Mouse (Mus musculus) kidney, embryonic 16.5 days (tissue): Measurements from ENCODE around the gene Maml3. TPM values are rescaled to one million over a fixed set of nuclear protein-coding genes. Genes with fewer than 3 reads are reported as not detected.

Experiments used
- ATAC-seq: fragments of 200-750 bp; cut with Nextera tagmentation; 2 replicates; pipeline ENCODE4 v1.8.0; 2017; ENCODE audit warnings: moderate TSS enrichment; ENCODE audit not compliant: low FRiP score, low TSS enrichment
- H3K27ac ChIP-seq: fragments of 300-500 bp; sonication (generic); 2 replicates; pipeline ENCODE4 v1.5.1; 2014; ENCODE audit warnings: low read length
- H3K27me3 ChIP-seq: fragments of 300-500 bp; sonication (generic); 2 replicates; pipeline ENCODE4 v1.6.1; 2014; ENCODE audit warnings: low read length, control low read depth, mixed read lengths; ENCODE audit not compliant: insufficient read depth
- H3K36me3 ChIP-seq: fragments of 300-500 bp; sonication (generic); 2 replicates; pipeline ENCODE4 v1.6.1; 2014; ENCODE audit warnings: low read length, control low read depth, mixed read lengths; ENCODE audit not compliant: insufficient read depth
- H3K4me1 ChIP-seq: fragments of 300-500 bp; sonication (generic); 2 replicates; pipeline ENCODE4 v1.6.1; 2014; ENCODE audit warnings: low read length, control low read depth, mixed read lengths; ENCODE audit not compliant: insufficient read depth
- H3K4me2 ChIP-seq: fragments of 300-500 bp; sonication (generic); replicated peaks from 2 replicates; pipeline ENCODE4 v1.6.1; 2014; ENCODE audit warnings: low read depth, low read length
- H3K4me3 ChIP-seq: fragments of 300-500 bp; sonication (generic); 2 replicates; pipeline ENCODE4 v1.5.1; 2014; ENCODE audit warnings: mild to moderate bottlenecking, low read length
- H3K9ac ChIP-seq: fragments of 300-500 bp; sonication (generic); replicated peaks from 2 replicates; pipeline ENCODE4 v1.6.1; 2014; ENCODE audit warnings: low read length
- H3K9me3 ChIP-seq: fragments of 300-500 bp; sonication (generic); 2 replicates; pipeline ENCODE4 v1.6.1; 2016; ENCODE audit warnings: low read length, control low read depth
- WGBS: fragments of 180-500 bp; shearing (Covaris S2); extraction: QIAGEN DNeasy Blood & Tissue Kit; methylation state at CpG from one replicate; pipeline ENCODE4 v1.1.7; 2014; 5-methylcytosine and 5-hydroxymethylcytosine counted together
- polyA plus RNA-seq: library from polyadenylated mRNA; unstranded; fragments of >200 nt; fragmentation: Nextera tagmentation; extraction: Ambion mirVana; gene quantifications from 2 replicates; pipeline ENCODE4 v1.2.1, GENCODE M21; 2015

The Maml3 gene
- polyA plus RNA-seq, 1 experiment from 2014 or later: 6.7 TPM

GRCm38 (mm10) chr3:52035404-52035803, 69.5 kb downstream of the Maml3 start:
- ATAC-seq: peak; percentile 55
- no peaks in the 10 kb centered on the region for H3K36me3 ChIP-seq
- peak overlapping the region; percentile 70 for H3K27ac ChIP-seq
- H3K4me3 ChIP-seq: no peak overlapping the region
- 21% methylated on average over 8 of the region's 8 CpGs for WGBS
- no peak overlapping the region for H3K9ac ChIP-seq
- peaks cover 59% of the 10 kb centered on the region for H3K4me1 ChIP-seq
- no peak overlapping the region for H3K4me2 ChIP-seq
- H3K27me3 ChIP-seq: no peaks in the 10 kb centered on the region
- no peaks in the 10 kb centered on the region for H3K9me3 ChIP-seq

GRCm38 (mm10) chr3:52033857-52034588, 70.9 kb downstream of the Maml3 start:
- Histone ChIP-seq H3K27me3 (no peaks in the 10 kb centered on the region), H3K4me2 (peak overlapping the region; percentile 28; the same call in 1 of the 2 replicates), H3K4me3 (no peak overlapping the region), H3K9me3 (no peaks in the 10 kb centered on the region), H3K27ac (peak overlapping the region; percentile 86), H3K9ac (no peak overlapping the region), H3K4me1 (peaks cover 70% of the 10 kb centered on the region), H3K36me3 (no peaks in the 10 kb centered on the region)
- peak; percentile 77 for ATAC-seq
- 8% methylated on average over 14 of the region's 14 CpGs for WGBS

- Histone ChIP-seq H3K36me3 (no peaks in the 10 kb centered on the region), H3K27ac (no peak overlapping the region), H3K4me1 (peaks cover 53% of the 10 kb centered on the region), H3K27me3 (no peaks in the 10 kb centered on the region), H3K9me3 (no peaks in the 10 kb centered on the region), H3K4me3 (no peak overlapping the region), H3K4me2 (no peak overlapping the region), H3K9ac (no peak overlapping the region)
- ATAC-seq: no peak
These were observed 73.5 kb downstream of the Maml3 start for GRCm38 (mm10) chr3:52031327-52031726.

DNA sequence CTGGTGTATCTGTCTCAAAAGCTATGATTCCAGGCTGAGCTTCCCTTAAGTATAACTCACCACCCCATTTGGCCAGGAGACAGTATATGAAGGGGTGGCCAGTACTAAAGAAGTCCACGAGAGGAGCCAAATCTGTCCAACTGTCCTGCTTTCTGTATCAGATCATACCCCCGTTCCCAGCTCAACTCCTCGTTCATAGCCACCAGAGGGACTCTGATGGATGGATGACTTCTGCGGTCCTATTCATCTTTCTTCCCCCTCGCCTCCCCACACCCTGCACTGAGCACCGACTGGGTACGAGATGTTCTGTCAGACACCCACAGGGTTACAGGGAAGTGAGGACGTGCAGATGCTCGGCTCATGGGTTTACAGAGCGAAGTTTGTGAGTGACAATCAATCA, 74.8 kb downstream of the Maml3 start:
- 54% methylated on average over 10 of the region's 10 CpGs for WGBS
- H3K27ac ChIP-seq: peak overlapping the region; percentile 37; the same call in 1 of the 2 replicates

GRCm38 (mm10) chr3:52029661-52030081, 75.2 kb downstream of the Maml3 start:
- Histone ChIP-seq H3K4me1 (peaks cover 36% of the 10 kb centered on the region), H3K4me3 (peak overlapping the region; percentile 13), H3K27ac (peak overlapping the region; percentile 37; the same call in 1 of the 2 replicates)

More for the DNA sequence above, 74.8 kb downstream of the Maml3 start:
- Histone ChIP-seq H3K27me3 (no peaks in the 10 kb centered on the region), H3K36me3 (no peaks in the 10 kb centered on the region), H3K4me2 (peak overlapping the region; percentile 36), H3K4me3 (peak overlapping the region; percentile 13), H3K9ac (no peak overlapping the region), H3K4me1 (peaks cover 40% of the 10 kb centered on the region), H3K9me3 (no peaks in the 10 kb centered on the region)
- ATAC-seq: no peak

DNA sequence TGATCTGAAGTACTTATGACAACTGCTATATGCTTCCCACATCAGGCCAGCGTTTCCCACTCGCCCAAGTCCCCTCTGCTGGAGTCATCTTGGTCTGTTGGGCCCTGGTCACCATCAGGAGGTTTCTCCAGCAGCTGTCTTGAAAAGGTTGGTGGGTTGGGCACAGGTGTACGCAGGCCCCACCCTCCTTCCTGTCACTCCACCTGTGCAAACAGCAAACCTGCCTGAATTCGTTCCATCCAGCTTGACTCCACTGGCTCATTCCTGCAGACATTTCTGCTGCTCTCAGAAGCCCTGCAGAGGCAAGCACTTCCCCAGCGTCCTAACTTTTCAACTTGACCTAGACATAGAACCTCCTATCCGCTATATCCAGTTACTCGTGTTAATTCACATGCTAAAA, 76.9 kb downstream of the Maml3 start:
- H3K4me3 ChIP-seq: no peak overlapping the region
- no peak for ATAC-seq
- no peak overlapping the region for H3K27ac ChIP-seq
- H3K4me1 ChIP-seq: peaks cover 19% of the 10 kb centered on the region
- 67% methylated on average over 7 of the region's 7 CpGs for WGBS
- no peak overlapping the region for H3K9ac ChIP-seq
- H3K4me2 ChIP-seq: no peak overlapping the region
- no peaks in the 10 kb centered on the region for H3K9me3 ChIP-seq
- no peaks in the 10 kb centered on the region for H3K36me3 ChIP-seq
- no peaks in the 10 kb centered on the region for H3K27me3 ChIP-seq

More at GRCm38 (mm10) chr3:52029661-52030081, 75.2 kb downstream of the Maml3 start:
- Histone ChIP-seq H3K4me2 (peak overlapping the region; percentile 36), H3K9me3 (no peaks in the 10 kb centered on the region), H3K27me3 (no peaks in the 10 kb centered on the region), H3K9ac (no peak overlapping the region), H3K36me3 (no peaks in the 10 kb centered on the region)
- 0 out of 2 replicates have a peak, but pooled peaks have one; percentile 16 for ATAC-seq
- 14% methylated on average over 12 of the region's 12 CpGs for WGBS

DNA sequence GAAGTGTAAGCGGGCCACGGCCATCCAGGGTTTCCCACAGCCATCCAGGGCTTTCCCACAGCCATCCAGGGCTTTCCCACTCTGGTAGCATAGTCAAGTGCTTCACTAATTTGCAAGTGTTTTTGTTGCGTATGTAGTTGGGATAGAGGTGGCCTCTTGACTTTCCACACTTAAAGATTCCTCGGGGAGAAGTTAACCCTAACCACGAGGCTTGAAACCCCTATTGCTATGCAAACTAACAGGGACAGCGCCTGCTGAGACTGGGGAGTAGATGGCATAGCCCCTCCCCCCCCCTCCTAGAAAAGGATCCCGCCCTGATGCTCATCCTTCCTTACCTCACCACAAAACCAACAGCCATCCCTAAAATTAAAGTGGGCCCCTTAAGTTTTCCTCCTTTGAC, 82.4 kb downstream of the Maml3 start:
- no peak for ATAC-seq
- Histone ChIP-seq H3K36me3 (no peaks in the 10 kb centered on the region), H3K4me2 (no peak overlapping the region), H3K27ac (no peak overlapping the region), H3K27me3 (no peaks in the 10 kb centered on the region), H3K9ac (no peak overlapping the region), H3K4me3 (no peak overlapping the region), H3K9me3 (no peaks in the 10 kb centered on the region), H3K4me1 (peaks cover 7% of the 10 kb centered on the region; the same call in 1 of the 2 replicates)
- WGBS: 62% methylated on average over 7 of the region's 7 CpGs

DNA sequence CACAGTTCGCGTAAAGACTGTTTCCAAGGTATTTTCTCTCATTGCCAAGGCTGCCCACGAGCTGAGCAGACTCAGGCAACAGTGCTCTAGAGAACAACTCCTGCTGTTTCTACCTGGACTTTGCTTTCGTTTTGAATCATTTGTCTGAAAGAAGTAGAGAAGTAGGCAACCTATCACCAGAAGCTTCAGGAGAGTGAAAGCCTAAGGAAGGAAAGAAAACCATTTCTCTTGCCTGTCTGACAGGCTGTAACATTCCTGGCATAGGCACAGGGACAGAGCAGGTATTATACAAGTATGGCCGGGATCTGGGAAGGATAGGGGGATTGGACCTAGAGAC, 86.8 kb downstream of the Maml3 start:
- Histone ChIP-seq H3K36me3 (no peaks in the 10 kb centered on the region), H3K4me1 (peaks cover 11% of the 10 kb centered on the region; the same call in 1 of the 2 replicates), H3K27me3 (no peaks in the 10 kb centered on the region), H3K9me3 (no peaks in the 10 kb centered on the region), H3K4me3 (no peak overlapping the region), H3K27ac (no peak overlapping the region), H3K4me2 (no peak overlapping the region), H3K9ac (no peak overlapping the region)
- ATAC-seq: no peak
- 83% methylated on average over 5 of the region's 5 CpGs for WGBS

GRCm38 (mm10) chr3:52017439-52018102, 87.3 kb downstream of the Maml3 start:
- H3K4me2 ChIP-seq: peak overlapping the region; percentile 21
- 55% methylated on average over 17 of the region's 17 CpGs for WGBS
- no peaks in the 10 kb centered on the region for H3K27me3 ChIP-seq
- H3K4me1 ChIP-seq: peaks cover 11% of the 10 kb centered on the region; the same call in 1 of the 2 replicates
- H3K4me3 ChIP-seq: no peak overlapping the region
- no peaks in the 10 kb centered on the region for H3K36me3 ChIP-seq
- no peaks in the 10 kb centered on the region for H3K9me3 ChIP-seq
- no peak overlapping the region; the same call in 1 of the 2 replicates for H3K9ac ChIP-seq
- no peak for ATAC-seq
- H3K27ac ChIP-seq: no peak overlapping the region

DNA sequence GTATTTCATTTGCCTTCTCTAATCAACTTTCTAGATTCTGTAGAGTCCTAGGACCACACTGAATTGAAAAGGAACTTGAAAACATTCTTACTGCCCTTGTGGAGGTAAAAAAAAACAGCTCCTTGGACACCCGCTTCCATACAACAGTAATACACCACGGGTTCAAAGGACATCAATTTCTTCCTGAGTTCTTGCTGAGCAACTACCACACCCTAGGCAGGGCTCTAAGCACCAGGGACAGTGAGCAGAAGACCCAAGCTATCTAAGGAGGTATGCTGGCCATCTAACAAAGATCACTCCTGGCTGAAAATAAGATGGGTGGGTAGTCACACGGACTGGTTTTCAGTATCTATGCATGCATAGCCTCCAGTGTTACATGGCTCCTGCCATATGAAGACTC, 88.7 kb downstream of the Maml3 start:
- no peak overlapping the region for H3K4me3 ChIP-seq
- no peaks in the 10 kb centered on the region for H3K36me3 ChIP-seq
- H3K4me1 ChIP-seq: peaks cover 11% of the 10 kb centered on the region; the same call in 1 of the 2 replicates
- WGBS: 88% methylated on average over 3 of the region's 3 CpGs
- H3K9me3 ChIP-seq: no peaks in the 10 kb centered on the region
- H3K27ac ChIP-seq: no peak overlapping the region
- no peak overlapping the region for H3K4me2 ChIP-seq
- no peak overlapping the region for H3K9ac ChIP-seq
- H3K27me3 ChIP-seq: no peaks in the 10 kb centered on the region
- ATAC-seq: no peak
